Mouse (Mus musculus) stomach, postnatal 0 days (tissue): ENCODE measurements around the gene Pqlc3.

Experiments
- CTCF ChIP-seq: IDR thresholded peaks from 2 replicates; pipeline ENCODE4 v1.5.1; 2016; ENCODE audit warnings: antibody characterized with exemption, low read depth, mild to moderate bottlenecking, moderate library complexity
- EP300 ChIP-seq: optimal IDR thresholded peaks from 2 replicates; pipeline ENCODE3; 2016; ENCODE audit warnings: antibody characterized with exemption

DNA sequence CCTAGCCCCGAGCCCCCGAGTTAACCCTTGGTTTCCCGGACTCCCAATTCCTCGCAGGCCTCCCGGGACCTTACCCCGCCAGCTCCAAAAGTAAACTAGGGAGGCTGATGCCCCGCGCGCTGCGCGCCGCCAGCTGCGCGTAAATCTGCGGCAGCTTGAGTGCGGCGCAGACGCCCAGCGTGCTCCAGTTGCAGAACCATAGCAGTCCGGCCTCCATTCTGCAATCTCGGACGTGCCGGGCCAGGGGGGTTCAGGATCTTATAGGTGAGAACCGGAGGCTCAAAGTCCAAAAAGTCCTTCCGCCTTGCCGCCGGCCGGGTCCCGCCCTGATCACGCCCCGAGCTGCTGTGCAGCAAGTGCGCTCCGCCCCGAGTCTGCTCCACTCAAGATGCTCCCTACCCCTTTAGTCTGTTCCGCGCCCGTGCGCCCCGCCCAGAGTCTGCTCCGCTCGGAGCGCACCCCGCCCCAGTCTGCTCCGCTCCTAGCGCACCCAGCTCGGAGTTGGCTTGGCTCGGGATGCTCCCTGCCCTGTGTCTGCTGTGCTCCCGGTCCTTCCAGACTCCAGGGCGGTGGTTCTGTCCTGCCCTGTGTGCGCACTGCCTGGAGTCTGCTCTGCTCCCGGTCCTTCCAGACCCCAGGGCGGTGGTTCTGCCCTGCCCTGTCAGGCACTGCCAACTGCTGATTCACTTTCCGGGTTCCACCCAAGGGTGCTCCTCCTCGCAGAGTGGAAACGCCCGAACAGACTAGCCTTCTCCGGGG lies at the start of gene Pqlc3:
- TF ChIP-seq CTCF (no peak; the same call in 1 of the 2 replicates), EP300 (peak; percentile 63)
